Mouse (Mus musculus): Measurements from ENCODE around the gene St8sia4.

St8sia4 gene

DNA sequence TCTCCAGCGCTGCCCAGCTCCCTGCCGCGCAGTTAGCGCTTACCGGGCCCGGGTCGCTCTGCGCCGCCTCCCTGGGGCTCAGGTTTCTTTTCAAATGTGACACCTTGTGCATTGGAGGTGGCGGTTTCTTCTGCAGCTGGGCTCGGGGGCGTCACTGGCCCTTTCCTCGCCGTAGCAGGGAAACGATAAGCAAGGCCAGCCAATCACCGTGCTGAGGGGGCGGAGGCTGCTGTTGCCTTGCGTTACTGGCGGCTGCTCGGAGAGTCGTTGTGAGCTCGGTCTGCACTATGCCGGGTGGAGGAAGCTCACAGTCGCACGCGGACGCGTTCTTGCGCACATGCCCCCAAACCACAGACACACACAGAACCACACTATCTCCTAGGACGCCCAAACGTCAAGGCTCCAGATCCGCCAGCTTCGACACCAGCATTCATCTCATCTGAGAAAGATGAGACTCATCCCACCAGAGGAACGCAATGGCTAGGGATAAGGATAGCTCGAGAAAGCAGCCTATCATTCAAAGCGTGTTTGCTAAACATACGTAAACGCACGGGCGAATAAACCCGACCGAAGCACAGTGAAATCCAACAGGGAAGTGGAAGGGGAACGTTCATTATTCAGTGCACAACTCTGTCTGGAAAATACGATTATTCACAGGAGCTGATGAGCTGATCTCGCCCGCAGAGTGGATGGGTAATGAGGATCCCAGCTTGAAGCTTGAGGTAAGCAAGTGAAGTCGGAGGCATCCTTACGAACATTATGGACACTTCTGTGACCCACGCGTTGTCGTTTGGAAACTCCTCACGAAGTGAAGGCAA is at the start of gene St8sia4:
Gene St8sia4 (minus strand): TSS at position 137 of the 818 bp plus-strand sequence.
- peak; percentile 30 for DNase-seq (ENCODE audit: extremely low spot score, low read depth, low spot score)

DNA sequence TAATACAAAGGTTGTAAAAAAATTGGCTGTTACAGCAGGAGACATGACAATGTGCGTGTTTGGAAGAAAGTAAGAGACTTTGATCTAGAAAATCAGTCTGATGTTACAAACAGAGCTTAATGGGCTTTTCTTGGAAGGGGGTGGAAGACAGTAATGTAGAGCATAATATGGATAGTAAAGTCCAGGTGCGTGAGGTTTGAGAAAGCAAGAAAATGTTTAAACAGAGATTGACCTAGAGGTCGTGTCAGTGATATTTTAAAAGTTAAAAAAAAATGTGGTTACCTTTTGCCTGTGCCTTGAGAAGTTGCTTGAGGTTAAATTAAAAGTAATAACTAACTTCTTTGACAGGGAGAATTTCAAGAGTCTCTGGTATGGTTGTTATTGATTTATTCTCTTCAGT is 41.8 kb upstream of the St8sia4 start:
- DNase-seq (ENCODE audit: extremely low spot score, low read depth, low spot score), result no peak

DNA sequence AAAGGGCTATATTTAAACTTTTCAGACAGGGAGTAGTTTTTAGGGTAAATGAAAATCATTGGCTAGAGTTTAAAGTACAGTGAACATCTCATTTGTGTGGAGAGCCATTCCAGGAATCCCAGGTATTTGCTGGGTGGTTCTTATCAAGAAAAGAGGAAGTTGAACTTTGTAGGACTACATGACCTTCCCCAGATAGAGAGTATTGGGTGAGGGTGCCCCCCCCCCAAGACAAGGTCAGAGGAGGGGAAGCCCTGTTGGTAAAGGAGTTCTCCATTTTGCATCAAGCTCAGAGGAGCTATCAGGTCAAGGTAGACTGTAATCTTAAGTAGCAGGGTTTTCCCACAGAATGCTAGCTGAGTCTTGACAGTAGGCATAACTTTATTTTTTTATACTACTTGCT is 32.5 kb upstream of the St8sia4 start:
- DNase-seq (ENCODE audit: extremely low spot score, low read depth, low spot score), result no peak

DNA sequence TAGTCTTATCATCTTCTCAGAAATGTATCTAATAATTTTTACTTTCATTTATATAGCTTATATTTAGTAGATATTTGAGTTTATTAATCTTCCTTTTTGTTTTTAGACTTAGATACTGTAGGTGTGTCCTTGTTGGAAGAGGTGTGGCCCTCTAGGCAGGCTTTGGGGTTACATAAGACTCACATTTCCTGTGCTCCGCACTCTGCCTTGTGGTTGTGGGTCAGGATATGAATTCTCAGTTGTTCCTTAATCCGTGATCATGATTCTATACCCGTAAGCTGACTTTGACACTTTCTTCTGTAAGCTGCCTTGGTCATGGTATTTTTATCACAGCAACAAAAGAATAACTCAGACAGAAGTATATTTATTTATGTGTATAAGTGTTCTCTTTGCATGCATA is 6.7 kb upstream of the St8sia4 start:
- no peak for DNase-seq (ENCODE audit: extremely low spot score, low read depth, low spot score)

DNA sequence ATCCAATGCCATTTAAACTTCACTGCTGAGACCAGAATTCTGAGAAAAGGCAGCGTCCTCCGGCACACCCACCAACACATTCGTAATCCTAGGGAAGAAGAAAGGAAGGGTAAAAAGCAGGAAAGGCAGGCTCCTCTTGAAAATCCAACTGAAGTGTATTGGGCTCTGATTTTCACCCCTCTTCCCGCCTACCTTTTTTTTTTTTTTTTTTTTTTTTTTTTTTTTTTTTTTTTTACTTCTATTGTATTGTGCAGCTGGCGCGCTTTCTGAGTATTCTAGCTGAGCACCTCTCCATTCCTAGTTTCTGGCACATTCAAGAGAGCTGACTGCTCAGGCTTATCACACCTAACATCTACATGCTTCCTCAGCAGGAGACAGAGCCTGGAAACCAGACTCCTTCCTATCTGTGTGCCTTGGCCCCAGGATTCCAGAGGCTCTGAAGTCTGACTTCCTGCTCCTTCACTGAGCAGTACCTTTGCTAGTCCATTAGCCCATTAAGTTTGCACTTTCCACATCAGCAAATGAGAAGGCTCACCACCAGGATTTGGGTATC is 958 bp upstream of the St8sia4 start:
- no peak for DNase-seq (ENCODE audit: extremely low spot score, low read depth, low spot score)

DNA sequence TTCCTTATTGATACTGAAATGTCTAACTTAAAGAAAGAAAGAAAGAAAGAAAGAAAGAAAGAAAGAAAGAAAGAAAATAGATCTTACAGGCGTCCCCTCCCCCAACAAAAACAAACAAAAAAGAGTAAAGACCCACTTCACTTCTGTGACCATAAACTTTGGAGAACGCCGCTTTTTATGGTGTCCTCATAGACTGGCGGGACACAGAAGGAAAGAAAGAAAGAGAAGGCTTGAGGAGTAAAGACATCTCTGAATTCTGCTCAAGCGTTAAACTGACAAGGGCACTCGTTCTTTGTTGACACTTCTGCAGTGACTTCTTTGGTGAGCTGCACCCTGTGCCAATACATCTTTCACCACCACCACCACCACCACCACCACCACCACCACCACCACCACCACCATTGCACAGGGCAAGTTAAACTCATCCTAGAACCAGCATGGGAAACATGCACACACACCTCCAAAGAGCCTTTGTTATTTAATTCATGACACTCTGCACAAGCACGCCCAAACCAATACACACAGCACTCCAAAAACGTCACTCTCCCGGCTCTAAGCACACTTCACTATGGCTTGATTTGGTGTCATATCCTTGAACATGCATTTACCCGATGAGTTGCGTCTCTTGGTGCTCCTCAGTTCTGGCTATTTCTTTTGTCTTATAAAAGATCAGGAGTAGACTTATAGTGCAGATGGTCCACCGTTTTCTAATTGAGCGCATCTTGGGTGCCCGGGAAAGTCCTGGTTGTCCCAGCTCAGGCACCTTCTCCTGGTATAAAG is 640 bp downstream of the St8sia4 start:
- no peak for DNase-seq (ENCODE audit: extremely low spot score, low read depth, low spot score)

DNA sequence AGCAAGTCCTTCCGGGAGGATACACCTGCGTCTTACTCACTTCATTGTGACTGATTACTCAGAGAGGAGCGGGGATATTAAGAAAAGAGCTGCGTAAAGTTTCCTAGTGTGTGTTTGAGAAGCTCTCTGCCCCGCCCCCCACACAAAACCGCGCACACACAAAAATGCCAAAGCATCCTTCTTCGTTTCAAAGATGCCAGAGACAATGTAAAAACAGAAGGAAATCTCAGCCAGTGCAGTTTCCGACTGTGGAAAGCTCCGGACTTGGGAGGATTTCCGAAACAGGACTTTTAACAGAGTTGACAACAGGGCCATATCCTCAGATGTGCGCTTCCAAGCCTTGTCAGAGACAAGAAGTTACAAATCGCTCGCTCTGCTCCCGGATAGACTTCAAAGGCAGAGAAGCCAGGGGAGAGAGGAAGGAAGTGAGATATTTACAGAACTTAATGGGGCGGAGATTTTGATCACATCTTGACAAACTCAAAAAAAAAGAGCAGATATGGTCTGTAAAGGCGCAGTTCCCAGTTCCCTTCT is 1.4 kb downstream of the St8sia4 start:
- DNase-seq (ENCODE audit: extremely low spot score, low read depth, low spot score), result no peak

DNA sequence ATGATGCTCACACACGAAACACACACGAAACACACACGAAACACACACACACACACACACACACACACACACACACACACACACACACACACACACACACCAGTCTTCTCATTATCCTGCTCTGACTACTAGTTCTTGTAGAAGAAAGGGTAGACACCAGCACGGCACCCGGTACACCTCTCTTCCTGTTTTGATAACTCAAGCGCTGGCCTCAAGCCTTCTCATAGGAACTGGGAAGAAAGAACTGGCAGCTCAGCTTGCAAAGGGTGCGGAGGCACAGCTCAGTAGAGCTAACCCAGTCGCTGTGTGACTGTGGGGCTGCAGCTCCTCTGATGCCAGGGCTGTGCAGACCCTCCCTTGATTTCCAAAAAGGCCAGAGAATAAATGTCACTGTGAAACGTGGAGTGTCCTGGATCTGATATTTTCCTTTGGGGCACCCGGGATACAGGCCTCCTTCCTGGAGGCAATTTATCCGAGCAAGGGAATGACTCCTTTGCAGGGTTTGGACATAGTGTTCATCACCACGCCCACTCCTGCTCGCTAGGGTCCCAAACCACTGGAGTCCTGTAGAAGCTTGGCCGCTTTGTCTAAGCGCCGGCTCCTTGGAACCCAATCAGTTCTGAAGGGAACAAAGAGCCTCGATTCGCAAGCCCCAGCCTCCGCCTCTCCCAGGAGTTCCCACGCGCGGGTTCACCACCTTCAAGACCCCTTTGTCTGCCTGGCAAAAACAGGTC is 2.2 kb downstream of the St8sia4 start:
- DNase-seq (ENCODE audit: extremely low spot score, low read depth, low spot score), result no peak

DNA sequence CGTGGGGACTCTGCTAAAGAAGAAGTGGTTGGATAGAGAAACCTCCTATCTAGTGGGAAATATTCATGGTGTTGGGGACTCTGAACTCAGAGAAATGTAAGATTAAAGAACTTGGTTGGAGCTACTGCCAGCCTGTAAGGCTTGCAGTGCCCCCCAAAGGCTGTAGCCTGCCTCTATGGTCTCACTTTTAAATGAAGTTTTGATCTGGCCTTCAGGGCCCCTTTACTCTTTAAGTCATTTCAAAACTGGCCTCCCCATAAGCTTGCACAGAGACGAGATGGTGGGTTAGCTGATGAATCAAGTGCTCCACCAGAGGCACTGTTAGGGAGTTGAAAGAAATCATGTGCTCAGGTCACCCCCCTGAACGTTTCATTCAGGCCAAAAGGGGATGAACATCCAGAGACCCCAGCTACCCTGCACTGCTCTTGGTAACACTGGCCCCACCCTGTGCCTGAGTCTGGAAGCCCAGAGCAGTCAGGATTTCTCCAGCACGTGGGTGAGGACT is 3.0 kb downstream of the St8sia4 start:
- DNase-seq (ENCODE audit: extremely low spot score, low read depth, low spot score), result no peak

DNA sequence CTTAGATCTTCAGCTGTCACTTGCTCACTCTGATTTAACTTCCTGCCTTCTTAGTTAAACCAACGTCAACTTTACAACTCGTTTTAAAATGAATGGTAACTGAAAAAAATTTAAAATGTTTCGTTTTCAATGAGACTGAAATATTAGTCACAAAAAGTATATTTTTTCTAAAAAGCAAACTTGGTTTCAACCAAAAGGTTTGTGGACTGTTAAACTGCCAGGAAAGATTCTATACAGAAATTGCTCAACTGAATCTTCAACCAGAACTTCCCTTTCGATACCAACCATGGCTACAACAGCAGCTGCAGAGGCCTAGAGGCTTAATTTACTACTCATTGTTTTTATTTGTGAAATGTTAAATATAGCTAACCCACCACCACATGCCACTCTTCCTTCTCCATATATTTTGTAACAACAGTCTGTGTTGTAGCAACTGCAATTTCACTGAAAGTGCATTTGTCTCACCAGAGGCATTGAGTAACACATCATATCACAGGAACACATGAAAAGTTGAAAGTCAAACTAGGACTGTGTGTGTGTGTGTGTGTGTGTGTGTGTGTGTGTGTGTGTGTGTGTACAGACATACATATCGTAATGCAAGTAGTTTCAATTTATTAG is 10.2 kb downstream of the St8sia4 start:
- DNase-seq (ENCODE audit: extremely low spot score, low read depth, low spot score), result no peak

DNA sequence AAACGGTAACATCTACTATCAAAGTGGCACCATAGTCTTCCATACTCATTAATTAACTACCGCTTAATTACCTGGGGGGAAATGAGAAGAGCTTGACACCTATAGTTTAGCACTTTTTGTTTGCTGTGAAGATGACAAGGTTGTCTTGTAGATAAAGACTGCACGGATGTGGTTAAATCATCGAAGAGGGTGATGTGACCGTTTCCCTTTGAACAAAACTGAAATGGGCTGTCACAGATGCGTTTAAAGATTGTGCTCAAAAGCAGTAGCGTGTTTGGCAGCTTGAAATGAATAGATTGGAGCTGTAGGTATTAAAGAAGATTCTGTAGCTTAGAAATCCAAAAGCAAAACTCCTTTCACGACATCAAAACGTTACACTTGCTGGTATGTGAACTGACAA is 11.8 kb downstream of the St8sia4 start:
- no peak for DNase-seq (ENCODE audit: extremely low spot score, low read depth, low spot score)

DNA sequence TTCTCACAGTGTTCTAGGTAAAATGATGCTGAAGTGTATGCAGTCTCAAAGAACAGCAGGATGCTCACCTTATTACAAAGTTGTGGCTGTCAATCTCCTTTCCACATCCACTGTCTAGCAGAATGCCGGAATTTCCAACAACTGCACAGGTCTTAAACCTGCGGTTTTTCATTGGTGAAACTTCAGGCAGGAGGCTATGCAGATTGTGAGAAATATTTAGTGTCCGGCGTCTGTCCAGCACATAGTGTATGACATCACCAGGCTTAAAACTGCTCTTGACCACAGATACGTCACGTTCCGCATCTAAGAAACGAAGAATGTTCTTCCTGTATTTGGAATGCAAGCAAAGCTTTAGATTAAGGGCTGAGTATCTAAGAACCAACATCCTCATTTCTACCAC is 13.9 kb downstream of the St8sia4 start:
- no peak for DNase-seq (ENCODE audit: extremely low spot score, low read depth, low spot score)

DNA sequence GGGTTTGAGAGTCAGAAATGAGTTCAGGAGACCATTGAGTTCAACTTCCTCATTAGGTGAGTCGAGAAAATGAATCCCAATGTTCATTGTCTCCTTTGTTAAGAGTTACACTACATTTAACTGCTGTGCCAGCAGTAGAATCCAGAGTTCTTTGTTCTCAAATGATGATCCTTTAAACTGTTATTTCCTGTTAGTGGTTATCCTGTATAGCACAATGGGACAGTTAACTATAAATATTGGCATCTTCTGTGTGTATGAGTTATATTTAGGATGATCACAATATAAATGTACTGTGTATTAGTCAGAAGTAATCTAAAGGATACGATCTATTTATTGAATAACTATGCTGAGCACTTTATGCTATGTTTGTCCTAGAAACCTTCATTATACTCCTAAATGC is 23.1 kb downstream of the St8sia4 start:
- no peak for DNase-seq (ENCODE audit: extremely low spot score, low read depth, low spot score)

DNA sequence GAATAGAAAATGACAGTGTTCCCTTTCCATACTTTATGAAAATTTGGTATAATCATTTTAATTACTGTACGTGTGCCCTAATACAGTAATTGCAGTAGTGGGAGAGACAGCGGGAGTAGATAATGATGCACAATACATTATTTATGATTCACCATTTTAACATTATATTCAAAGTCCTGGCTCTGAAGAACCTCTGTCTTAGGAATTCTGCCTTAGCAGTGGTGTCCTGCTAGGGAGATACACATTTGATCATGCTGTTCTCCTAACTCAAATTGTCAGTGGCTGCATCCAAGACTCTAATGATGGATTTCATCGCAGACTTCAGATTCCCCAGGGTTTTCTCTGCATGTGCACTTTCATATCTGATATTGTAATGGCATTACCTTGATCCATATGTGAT is 28.4 kb downstream of the St8sia4 start:
- DNase-seq (ENCODE audit: extremely low spot score, low read depth, low spot score), result no peak

DNA sequence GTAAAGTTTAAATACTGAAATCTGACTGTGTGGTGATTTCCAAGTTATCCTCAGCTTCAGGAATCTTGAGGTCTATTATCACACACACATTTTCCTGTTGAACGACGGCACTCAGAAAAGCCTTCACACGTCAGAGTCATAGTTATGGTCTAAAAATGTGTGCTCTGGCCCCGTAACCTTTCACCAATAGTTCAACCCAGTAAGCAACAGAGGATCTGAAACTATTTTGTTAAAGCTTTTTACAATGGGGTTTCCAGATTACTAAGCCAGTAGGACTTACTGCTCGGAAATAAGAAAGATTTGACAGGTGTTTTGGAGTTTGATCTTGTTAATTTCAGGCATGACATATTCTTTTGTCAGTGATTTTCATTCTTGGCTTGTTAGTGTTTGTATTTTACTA is 43.0 kb downstream of the St8sia4 start:
- no peak for DNase-seq (ENCODE audit: extremely low spot score, low read depth, low spot score)

DNA sequence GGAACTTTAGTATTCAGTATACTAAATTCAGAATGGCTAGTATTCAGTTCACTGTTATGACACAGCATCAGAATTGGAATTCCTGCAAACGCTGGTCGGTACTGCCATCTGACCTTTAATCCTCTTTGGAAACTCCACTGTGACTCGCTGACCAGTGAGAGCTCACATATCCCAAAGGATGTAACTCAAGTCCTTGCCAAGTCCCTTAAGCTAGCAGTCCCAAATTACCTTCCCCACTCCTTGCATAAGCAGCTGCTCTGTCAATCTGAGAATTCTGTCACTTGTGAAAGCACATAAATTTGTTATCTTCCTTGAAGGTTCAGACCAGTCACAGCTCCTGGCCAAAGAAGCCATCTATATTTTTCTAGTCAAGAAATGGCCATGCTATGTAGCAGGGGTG is 48.7 kb downstream of the St8sia4 start:
- DNase-seq (ENCODE audit: extremely low spot score, low read depth, low spot score), result no peak

DNA sequence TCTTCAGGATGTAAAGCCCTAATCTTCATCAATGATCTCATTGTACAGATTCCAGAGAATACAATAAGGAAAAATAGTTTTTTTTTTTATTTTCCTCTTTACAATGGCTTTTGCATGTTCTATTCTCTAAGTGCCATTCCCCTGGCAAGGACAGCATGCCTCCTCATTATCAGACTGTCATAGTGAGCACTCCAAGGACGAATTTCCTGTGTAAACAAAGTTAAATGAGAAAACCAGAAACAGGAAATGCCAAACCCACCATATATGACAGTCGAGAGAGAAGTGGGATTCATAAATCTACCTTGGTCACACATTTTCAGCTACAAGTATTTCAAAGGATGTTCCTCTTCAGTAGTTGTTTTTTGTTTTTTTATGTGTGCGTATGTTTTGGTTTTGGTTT is 49.2 kb downstream of the St8sia4 start:
- DNase-seq (ENCODE audit: extremely low spot score, low read depth, low spot score), result no peak

DNA sequence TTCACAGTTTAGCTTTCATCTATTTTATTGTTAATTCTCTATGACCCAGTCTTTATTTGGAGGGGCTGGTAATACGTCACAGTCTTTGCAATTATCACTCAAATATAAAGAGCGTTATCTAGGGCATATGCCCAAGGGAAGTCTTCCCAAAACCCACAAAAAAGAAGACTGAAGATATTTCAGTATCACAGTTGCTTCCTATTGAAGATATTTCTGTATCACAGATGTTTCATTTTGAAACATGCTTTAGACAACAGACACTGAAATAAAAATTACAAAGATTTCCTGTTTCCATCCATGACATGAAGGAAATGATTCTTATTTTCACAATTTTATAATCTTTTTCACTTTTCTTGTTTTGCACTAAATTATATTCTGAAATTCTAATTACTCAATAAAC is 57.4 kb downstream of the St8sia4 start:
- DNase-seq (ENCODE audit: extremely low spot score, low read depth, low spot score), result no peak

DNA sequence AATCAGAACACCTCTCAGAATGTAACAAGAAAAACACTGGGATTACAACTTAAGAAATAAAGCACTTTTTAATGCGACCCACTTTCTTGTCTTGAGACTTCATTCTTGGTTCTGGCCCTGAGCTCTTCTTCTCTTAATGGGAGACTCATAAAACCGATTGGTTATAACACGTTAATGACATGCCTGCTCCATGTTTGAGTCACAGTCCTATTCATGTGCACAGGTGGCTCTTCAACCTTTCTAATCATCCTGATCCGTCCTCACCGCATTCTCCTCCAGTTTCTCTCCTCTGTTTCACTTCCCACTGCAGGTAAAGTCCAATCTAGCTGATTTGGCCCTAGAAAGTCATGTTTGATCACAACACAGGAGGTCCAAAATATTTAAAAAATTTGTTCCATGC is 58.3 kb downstream of the St8sia4 start:
- DNase-seq (ENCODE audit: extremely low spot score, low read depth, low spot score), result no peak

DNA sequence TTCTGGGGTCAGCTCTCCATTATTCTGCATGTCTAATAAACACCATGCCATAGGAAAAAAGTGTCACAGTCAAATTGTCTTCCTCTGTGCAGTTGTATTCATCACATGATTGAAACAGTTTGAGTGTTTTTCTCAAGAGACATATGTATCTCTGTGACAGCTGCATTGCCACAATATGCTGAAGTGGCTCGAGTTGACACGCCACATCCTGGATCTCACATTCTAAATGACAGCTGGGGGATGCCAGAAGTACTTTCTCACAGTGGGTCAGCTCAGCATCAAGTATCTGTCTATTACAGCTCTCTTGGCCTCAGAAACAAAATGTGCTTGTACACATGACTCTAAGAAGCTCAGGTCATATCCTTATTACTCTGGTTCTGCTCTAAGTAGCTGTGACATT is 61.9 kb downstream of the St8sia4 start:
- no peak for DNase-seq (ENCODE audit: extremely low spot score, low read depth, low spot score)

DNA sequence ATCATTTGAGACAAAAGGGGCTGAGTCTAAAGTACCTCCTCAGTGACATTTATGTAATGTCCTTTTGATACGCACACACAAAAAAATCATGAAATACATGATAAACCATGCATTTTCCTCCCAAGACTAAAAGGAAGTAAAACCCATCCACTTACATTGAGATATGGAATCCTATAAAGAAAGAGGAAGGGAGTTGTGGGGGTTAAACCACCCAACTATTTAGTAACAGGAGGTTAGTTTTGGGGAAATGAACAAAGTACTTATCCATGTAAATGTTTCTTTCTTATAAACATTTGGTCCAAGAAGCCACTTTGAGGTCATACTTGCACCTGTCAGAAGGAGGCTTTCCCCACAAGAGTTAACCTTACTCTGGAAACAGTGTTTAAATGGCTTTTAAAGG is 69.3 kb downstream of the St8sia4 start:
- DNase-seq (ENCODE audit: extremely low spot score, low read depth, low spot score), result no peak

All from hindlimb bud, embryonic 11.5 days (tissue).